Mouse (Mus musculus) retina, adult 2 months (tissue): ENCODE results near the gene Ap1b1.

Source experiments
- DNase-seq: peaks from one replicate; pipeline ENCODE4 v3.0.0-alpha.2; 2012; ENCODE audit warnings: low read depth, low spot score

The Ap1b1 gene

DNA sequence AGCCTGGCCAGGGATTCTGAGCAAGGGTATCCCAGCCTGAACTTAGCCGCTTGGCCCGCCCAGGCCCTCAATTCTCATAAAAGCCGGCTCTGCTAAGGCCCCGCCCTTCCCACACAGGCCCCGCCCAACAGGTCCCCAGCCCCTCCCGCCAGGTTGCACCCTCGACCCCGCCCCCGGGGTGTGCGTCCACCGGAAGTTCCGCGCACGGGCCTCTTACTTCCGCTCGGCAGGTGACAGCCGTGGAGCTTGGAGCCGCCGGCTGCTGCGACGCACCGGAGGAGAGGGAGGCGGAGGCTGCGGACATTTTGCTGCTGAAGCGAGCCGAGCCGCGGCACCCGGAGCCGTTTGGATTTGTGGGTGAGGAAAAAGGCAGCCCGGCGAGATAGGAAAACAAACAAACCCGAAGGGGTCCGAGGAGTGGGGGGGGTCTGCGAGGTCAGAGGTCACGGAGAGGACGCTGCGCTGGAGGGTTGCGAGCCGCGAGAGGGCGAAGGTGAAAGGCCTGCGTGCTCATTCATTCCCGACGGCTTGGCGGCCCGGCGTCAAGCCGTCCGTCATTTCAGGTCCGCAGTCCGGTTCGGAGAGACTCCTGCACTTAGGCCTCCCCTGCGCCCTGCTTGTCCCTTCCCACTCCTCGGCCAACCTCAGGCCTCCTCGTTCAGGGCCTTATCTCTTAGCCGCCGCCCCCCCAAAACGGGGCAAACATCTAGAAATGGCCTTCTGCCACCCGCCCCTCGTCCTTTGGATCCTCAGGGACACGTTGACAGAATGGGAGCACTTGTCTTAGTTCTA, at the start of gene Ap1b1:
TSS of gene Ap1b1 (plus strand) at position 130 of the 792 bp plus-strand sequence.
- peak; percentile 81 for DNase-seq

DNA sequence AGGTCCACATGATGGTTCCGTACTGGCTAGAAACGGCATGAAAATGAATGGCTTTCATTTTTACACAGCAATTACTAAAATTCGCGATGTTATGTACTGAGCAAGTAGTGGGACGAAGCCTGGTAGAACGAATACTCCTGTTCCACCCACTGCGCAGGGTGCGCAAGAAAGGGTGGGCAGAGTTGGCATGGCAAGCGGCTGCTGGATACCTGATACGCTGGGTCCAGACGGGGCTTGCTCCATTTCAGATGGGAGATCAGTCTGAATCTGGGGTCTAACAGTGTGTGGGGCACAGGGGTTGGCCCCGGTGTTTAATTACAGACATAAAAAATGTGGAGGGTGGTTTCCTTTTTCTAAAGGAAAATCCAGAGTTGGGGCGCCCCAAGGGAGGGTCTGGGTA, 40.1 kb upstream of the Ap1b1 start:
- no peak for DNase-seq

DNA sequence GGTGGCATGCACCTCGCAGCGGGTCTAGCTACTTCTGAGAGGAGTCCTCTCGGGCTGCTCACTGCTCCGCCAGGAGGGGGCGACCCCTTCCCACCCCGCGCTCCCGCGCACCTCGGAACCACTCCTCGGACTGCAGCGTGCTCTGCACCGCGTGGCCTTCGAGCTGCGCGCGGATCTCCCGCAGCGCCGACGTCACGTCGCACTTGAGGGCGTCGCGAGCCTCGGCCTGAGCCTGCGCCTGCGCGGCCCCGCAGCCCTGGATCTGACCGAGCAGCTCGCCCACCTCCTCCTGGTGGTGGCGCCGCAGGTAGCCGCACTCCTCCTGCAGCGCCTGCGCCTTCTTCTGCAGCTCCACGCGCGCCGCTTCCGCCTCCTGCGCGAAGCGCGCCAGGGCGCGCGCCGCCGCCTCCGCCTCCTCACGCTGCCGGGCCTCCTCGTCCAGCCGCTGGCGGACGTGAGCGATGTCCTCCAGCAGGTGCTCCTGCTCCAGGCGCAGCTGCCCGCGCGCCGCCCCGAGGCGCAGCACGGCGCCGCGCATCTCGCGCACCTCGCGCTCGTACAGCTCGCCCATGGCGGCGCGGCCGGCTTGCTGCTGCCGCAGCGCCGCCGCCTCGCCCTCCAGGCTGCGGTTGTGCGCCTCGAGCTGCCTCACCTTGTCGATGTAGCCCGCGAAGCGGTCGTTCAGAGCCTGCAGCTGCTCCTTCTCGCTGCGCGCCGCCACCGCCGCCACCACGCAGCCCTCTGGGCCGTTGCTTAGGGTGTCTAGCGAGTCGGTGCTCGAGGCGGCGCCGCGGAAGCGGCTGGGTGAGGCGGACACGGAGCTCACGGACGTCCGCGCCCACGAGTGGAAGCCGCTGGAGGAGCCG, 39.4 kb upstream of the Ap1b1 start:
- peak; percentile 65 for DNase-seq

DNA sequence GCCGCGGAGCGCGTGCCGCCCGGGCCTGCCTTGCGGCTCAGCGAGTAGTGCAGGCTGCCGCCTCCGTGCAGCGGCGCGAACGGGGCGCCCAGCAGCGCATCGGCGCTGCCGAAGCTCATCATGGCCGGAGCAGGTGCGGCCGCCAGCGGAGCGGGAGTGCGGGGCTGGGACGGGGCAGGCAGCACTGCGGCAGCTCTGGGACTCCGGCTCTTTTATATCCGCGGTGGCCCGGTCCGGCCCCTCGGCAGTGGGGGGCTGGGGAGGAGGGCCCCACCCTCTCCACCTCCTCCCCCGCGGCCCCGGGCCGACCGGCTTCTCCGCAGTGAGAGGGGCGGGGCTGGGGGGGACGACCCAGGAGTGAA, 38.8 kb upstream of the Ap1b1 start, which contains the start of gene Nefh:
TSS of gene Nefh (minus strand) at position 252 of the 362 bp plus-strand sequence.
- no peak for DNase-seq

DNA sequence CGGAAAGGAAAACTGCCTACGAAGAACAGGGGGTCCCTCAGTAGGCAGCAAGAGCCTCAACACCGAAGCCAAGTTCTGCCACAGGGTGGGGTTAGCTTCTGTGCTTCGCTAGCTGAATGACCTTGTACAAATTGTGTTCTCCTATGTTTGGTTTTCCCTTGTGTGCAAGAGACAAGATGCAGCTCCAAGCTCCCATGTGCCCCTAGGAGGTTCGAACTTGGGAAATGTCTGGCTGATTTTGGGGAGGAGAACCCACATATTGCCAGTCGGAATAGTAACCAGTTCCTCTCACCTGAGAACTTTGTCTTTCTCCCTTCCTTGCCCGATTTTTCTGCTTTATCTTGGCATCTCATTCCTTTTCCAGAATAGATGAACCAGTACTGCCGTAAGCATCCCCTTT, 37.8 kb upstream of the Ap1b1 start:
- no peak for DNase-seq

DNA sequence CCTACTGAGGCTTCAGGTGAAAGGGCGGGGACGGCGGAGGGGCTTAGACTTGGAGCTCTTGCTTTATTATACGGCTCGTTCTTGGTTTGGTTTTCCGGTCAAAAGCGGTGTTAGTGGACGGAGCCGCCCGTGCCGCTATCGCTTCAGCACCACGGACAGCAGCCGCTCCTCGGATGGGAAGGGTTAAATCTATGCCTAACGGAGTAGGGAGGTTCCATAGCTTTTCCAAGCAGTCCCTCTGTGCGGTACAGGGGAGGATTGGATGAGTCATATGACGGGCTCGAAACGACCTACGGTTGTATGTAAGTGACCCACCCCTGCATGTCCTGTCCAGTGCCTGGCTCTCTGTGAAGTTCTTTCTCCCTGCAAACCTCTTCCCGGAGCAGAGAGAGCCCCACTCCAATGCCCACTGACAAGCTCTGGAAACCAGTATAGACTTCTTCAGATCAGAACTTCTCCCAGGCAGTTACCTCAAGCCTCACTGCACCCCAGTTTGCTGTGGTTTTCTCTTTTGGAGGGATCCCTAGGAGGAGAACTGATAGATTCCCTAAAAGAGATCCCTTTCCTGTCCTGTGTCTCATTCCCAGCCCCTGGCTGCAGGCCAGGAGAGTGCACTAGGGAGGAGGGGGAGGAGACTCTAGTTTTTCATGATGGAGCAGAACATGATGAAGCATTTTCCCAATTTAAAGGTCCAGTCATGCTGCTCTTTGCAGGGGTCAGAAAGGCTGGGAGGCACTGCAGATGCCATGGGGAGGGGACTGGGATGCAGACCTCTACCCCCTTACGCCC, 37.2 kb upstream of the Ap1b1 start:
- no peak for DNase-seq

DNA sequence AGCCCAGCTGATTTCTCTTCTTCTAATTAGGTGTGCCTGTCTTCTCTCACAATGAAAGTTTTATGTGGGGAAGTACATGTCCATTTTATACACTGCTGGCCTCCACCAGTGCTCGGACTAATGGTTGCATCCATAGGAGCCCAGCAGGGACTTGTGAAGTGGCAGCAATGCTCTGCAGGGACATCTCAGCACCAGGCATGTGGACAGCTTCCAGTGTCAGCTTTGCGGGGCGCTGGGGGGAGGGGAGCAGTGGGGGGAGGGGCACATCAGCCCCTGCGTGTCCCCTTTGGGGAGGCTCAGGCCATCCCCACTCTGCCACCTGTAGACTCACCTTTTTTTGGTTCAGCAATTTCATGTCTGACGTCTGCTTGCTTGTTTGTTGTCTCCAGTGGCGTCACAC, 33.2 kb upstream of the Ap1b1 start:
- no peak for DNase-seq

DNA sequence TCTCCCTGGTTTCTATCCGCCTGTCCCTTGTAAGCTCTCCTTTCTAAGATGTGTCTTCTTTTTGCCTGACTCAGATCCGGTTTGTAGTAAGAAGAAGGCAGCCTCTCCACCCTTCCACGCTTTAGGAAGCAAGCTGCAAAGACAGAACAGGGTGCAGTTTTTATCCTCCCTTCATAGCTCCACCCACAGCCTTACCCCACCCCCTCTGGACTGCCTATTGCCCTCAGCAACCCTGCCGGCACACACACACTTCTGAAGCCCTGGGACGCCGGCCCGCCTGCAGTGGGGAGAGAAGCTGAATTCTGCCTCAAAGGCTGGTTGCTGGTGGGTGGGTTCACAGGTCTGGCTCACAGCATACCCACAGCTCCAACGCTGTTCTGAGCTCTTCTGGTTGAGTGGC, 32.7 kb upstream of the Ap1b1 start:
- DNase-seq, result no peak

DNA sequence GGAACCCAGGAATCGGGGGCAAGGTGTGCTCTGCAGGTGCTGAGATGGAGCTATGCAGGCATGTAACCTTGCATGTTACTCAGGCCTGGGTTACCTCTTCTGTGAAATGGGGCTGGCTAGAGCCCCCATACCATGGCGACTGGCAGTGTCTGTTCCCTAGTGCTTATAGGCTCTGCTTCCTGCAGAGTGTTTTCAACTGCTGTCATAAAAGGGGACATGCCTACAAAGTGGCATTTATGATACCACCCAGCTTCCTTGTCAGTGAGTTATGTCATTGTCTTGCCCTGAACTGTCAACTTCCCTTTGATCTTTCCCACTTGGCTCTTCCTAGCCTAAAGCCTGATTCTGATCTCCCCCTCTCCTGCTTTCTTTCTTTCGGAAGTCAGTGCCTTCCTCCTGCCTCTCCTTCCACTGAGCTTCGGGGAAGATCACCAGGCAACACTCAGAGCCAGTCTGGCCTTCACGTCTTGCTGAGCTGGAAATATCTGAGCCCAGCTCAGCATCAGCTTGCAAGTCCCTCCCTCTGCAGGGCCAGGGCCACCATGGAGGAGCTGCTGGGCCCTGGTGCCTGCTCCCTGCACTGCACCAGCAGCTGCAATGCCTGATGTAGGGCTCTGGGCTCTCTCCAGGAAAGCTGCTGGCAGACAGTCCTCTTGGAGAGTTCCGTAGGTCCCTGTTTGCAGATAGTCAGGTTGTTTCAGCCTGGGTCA, 23.4 kb upstream of the Ap1b1 start:
- DNase-seq, result no peak

DNA sequence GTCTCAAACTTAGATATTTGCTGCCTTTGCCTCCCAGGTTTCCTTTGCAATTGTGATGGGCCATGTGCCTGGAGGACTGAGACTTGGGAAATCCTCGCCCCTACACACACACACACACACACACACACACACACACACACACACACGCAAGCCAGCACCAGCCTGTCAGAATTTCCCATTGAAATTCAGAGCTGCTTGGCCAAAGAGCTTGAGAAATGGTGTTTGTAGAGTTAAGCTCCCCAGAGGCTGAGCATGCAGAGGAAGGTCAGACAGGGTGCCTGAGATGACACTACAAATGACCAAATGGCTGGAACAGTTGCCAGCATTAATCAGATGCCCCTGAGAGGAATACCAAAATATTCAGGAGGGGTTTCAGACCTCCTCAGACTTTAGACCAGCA, 20.3 kb upstream of the Ap1b1 start:
- DNase-seq, result no peak

DNA sequence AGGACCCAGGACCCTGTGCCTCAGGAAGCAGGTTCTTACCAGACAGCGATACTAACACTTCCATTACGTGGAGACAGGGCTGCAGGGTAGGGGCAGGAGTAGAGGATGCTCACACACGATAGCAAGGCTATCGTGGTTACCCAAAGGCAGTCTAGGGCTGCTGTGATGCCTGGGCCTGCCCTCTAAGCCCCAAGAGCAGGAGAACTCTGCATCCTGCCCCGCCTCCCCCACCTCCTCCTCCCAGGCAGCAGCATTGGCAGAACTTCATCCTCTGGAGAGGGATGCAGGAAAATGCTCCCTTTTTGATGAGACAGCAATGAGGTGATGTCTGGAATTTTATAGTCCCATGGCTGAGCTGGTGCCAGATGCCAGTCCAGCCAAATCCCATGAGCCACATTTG, 19.7 kb upstream of the Ap1b1 start:
- no peak for DNase-seq

DNA sequence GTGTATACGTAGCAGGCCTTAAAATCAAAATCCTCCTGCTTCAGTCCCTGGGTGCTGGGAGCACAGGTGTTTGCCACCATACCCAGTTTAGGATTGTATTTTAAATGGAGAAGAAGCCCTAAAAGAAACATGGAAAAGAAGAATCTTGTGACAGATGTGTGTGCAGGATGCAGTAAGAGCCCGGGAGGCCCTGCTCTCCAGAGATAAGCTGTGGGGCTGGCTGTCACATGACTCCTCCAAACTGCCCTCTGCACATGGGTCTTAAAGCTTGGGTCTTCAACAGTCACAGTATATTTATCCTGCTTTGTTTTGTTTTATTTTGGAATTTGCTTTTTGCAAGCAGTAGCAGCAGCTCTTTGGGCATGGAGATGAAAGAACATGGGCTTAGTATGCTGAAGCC, 19.1 kb upstream of the Ap1b1 start:
- DNase-seq, result no peak

DNA sequence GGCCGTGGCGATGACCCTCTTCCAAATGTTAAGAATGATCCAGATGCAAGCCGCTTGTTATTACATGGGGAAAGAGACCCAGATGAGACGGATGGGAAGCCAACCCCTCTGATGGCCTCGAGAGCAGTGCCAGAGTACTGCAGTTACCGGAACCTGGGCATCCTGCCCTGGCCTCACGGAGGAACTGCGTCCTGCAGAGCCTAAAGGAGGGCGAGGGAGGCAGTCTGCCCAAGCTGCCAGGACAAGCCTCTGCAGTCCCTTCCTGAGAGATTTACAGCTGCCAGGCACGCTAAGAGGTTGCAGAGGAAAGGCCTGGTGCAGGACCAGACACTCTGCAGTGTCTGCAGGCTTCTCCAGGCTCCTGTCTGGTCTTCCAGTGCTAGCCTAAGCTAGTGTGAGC, 18.2 kb upstream of the Ap1b1 start:
- DNase-seq, result no peak

DNA sequence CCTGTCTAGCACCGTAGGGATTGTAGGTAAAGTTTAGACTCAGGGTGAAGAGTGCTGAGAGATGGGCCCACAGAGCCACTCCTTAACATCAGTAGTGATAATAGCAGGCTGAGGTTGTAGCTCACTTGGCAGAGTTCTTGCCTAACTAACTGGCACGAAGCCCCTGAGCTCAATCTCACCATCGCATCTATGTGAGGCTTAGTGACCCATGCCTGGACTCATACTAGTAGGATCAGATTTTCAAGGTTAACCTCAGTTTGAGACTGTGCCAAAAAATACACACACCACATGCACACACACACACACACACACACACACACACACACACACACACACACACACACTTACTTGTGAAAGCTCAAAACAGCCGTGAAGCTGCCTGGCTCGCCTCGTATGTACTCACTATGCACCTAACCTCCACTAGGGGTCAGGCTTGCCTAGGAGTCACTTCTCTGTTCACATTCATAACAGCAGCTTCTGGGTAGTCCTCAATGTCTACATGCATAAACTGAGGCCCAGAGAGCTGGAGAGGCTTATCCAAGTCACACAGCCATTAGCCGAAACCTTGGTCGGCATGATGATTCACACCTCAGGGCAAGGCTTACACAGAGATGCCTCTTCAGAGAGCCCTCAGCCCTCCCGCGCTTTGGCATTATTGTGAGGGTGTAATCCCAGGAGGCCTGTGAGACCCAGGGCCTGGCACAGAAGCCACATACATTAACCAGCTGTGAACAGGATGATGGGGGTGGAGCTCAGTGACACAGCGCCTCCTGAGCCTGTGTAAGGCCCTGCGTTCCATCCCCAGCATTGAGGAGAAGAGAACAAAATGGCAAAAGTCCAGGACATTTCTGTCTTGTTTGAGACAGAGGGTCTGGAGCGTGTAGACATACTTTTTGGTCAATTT, 13.4 kb upstream of the Ap1b1 start:
- peak; percentile 62 for DNase-seq

DNA sequence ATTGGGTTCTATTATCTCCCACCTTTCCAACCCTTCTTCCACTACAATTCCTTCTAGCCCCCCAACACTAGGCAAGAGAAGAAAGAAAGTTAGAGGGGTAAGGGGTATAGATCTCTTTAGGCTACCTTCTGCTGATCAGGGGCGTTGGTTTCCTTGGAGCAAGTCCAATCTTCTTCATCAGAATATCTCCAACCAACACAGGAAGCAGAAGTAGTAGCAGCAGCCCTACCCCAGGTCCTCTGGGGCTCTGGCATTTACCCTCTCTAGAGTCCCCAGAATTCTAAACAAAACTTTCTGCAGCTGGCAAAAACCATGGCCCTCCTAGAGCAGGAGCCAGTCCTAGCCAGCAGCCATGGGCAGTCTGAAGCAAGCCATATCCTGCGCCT, 12.8 kb upstream of the Ap1b1 start:
- DNase-seq, result no peak

DNA sequence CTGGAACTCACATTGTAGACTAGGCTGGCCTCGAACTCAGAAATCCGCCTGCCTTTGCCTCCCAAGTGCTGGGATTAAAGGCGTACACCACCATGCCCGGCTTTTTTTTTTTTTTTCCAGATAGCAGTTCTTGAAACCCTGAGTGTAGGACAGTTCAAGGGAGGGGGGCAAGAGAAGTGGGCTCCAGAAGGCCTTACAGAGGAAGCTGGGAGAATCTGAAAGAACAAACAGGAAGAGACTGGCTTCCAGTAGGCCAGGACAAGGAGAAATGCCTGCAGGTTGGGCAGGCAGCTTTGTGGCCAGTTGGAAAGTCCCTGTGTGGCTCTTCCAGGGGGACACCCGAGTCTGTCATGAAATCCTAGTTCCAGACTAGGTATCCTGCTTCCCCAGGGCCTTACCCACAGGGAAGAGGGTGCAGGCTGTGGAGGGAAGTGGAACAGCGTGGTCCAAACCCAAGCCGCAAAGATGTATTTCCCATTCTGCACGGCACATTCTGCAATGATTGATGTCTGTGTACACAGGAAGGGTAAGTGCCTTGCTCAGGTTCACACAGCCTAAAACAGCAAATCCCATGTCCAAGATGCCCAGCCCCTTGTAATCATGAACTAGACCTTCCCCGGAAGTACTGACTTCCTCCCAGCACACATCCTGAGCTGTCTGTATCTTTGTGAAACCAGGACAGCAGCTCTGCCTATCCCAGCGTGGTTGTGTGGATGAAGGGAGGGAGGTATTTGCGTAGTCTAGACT, 12.1 kb upstream of the Ap1b1 start:
- DNase-seq, result no peak

DNA sequence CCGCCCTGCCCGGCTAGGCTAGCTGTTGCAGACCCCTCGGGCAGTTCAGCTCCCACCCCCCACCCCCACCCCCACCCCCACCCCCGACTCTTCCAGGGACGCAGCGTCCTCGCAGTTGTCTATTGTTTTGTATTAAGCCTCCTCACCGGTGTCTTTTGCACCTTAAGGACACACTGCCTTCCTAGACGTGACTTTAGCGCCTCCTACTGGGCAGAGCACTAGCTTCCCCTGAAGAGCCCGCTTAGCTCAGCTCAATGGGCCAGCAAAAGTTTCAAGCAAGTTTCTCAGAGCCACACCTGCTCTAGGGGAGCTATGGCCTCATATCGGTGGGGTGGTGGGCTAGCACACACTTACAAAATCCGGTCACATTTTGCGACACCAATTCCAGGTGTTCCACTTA, 11.0 kb upstream of the Ap1b1 start:
- DNase-seq, result peak; percentile 76

DNA sequence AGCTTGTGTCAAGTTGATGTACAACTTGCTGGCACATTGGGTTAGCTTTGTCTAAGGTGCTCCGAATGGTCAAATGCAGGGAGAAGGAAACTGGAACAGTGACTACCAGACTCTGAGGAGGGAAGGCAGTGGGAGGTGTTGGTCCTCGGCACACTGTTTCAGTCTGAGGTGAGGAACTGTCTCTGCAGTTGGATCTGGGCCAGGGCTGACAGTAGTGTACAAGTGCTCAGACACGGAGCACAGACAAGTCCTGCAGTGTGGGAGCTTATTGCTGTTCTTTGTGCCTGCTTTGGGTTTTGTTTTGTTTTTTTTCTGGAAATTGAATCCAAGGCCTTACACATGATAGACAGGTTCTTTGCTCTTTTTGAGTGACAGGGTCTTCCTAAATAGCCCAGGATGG, 3.6 kb upstream of the Ap1b1 start:
- no peak for DNase-seq

DNA sequence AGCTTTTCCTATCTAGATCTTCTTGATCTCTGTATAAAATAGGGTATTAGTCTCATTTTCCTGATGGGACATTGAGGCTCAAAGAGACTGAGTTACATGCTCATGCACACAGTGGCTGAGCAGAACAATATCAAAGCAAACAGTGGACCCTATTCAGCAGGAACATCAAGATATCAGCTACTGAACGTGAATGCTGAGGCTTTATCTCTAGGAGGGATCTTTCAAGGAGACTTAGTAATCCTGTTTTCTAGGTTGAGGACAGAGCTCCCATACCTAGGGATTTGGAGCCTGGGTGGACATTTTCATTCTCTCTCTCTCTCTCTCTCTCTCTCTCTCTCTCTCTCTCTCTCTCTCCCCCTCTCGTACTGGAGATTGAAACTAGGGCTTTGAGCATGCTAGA, 3.1 kb upstream of the Ap1b1 start:
- DNase-seq, result no peak

DNA sequence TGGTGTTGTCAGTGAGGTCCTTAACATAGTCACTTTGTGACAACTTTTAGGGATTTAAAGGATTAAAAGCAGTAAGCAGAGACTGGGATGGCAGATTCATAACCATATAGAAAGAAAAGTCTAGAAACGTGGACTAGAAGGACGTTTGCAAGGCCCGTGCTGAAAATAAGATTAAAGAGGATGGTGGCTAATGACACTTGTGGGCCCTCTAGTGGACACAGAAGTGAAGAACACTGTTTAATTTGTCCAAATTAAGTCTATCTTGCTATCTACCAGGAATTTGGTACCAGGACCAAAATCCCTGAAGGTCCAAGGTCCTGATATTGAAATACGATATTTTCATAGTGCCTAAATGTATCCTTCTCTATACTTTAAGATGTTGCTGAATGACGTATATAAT, 2.4 kb upstream of the Ap1b1 start:
- DNase-seq, result no peak
